Mouse (Mus musculus) spleen, postnatal 4 days (tissue): Measurements from ENCODE around the gene Sstr2.

ENCODE experiments used
- DNase-seq, 2 experiments: peaks; one replicate each; pipeline ENCODE4 v3.0.0; 2022; ENCODE audit warnings: low spot score in 2 of 2

Gene Sstr2

GRCm38 (mm10) chr11:113618672-113619419, at the start of gene Sstr2:
Gene Sstr2, plus strand, starts transcription at chr11:113619342.
- peak; percentile 69 to 84 for DNase-seq

GRCm38 (mm10) chr11:113571616-113572015, 47.5 kb upstream of the Sstr2 start:
- no peak for DNase-seq

- DNase-seq: no peak
These were observed 46.5 kb upstream of the Sstr2 start for GRCm38 (mm10) chr11:113572641-113573040.

- DNase-seq: no peak
These were observed 41.9 kb upstream of the Sstr2 start for GRCm38 (mm10) chr11:113577221-113577620.

- no peak for DNase-seq
These were observed 35.1 kb upstream of the Sstr2 start for GRCm38 (mm10) chr11:113583879-113584661.

- DNase-seq: no peak
These were observed 32.7 kb upstream of the Sstr2 start for GRCm38 (mm10) chr11:113586423-113586822.

GRCm38 (mm10) chr11:113588936-113589335, 30.2 kb upstream of the Sstr2 start:
- DNase-seq: no peak

- no peak for DNase-seq
These were observed 24.0 kb upstream of the Sstr2 start for GRCm38 (mm10) chr11:113595144-113595543.

GRCm38 (mm10) chr11:113597632-113598031, 21.5 kb upstream of the Sstr2 start:
- DNase-seq: no peak

- no peak for DNase-seq
These were observed 18.5 kb upstream of the Sstr2 start for GRCm38 (mm10) chr11:113600526-113601245.

GRCm38 (mm10) chr11:113601616-113602343, 17.4 kb upstream of the Sstr2 start:
- no peak for DNase-seq

GRCm38 (mm10) chr11:113607556-113607955, 11.6 kb upstream of the Sstr2 start:
- DNase-seq: no peak

- no peak for DNase-seq
These were observed 9.6 kb upstream of the Sstr2 start for GRCm38 (mm10) chr11:113609581-113609980.

- no peak for DNase-seq
These were observed 8.9 kb upstream of the Sstr2 start for GRCm38 (mm10) chr11:113610266-113610665.

- no peak for DNase-seq
These were observed 8.0 kb upstream of the Sstr2 start for GRCm38 (mm10) chr11:113611112-113611646.

- DNase-seq: peak; percentile 44 to 82
These were observed 7.2 kb upstream of the Sstr2 start for GRCm38 (mm10) chr11:113611664-113612611.

GRCm38 (mm10) chr11:113614476-113614875, 4.7 kb upstream of the Sstr2 start:
- DNase-seq: no peak

- peak; percentile 76 to 87 for DNase-seq
These were observed 1.8 kb upstream of the Sstr2 start for GRCm38 (mm10) chr11:113617132-113617911.

- no peak for DNase-seq
These were observed 855 bp upstream of the Sstr2 start for GRCm38 (mm10) chr11:113618303-113618671.
